Comparison of ENCODE assay signal across 15 mouse cellular contexts in the genomic region with DNA sequence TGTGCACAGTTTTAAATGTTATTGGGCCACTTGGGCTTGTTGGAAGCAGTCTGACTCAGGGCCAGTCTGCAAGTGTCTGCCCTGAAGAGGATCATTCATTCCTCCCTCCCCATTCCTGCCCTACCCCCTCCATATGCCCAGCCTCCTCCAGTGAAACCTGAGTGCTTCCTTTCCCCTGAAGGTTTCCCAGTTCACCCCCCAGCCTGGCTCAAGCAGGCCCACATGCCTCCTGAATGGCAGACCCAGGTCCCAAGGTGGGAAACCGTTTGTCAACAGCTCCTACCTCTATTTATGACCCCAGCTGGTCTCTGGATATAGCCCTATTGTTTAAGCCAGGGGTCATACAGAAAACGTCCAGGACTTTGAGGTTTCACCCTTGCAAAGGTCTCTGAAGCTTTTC.
"Had no signal": no experiment of that assay in that cellular context is flagged by ENCODE, and none has a peak within 500 bp of the region (broad histone marks: within the 10 kb centered on the region; RNA-seq: fewer than 3 reads in every experiment).

No protein-coding gene starts in this region.

- H3K4me2 ChIP-seq: liver, embryonic 11.5 days; liver, embryonic 15.5 days; lung, embryonic 14.5 days; midbrain, embryonic 12.5 days; neural tube, embryonic 15.5 days had no signal

- DNase-seq: kidney, adult 11 months; kidney, adult 9 months; kidney, postnatal 36 days; lung, embryonic 14.5 days; lung, postnatal 10 days; lung, postnatal 4 days; right cerebral cortex, adult 18-20 months; right cerebral cortex, postnatal 25 days; thymus, postnatal 4 days had no signal

- H3K36me3 ChIP-seq: liver, embryonic 15.5 days; midbrain, embryonic 12.5 days; neural tube, embryonic 15.5 days had no signal

- H3K27me3 ChIP-seq: liver, embryonic 15.5 days; midbrain, embryonic 12.5 days; neural tube, embryonic 15.5 days had no signal

- H3K27ac ChIP-seq: kidney, postnatal 0 days; left cerebral cortex, adult 2 months; liver, embryonic 15.5 days; midbrain, embryonic 12.5 days; neural tube, embryonic 15.5 days had no signal

- H3K4me1 ChIP-seq: liver, embryonic 15.5 days; midbrain, embryonic 12.5 days; neural tube, embryonic 15.5 days had no signal

- H3K9ac ChIP-seq: liver, embryonic 15.5 days; lung, embryonic 14.5 days; midbrain, embryonic 12.5 days; neural tube, embryonic 15.5 days had no signal

- H3K9me3 ChIP-seq: liver, embryonic 15.5 days; midbrain, embryonic 12.5 days; neural tube, embryonic 15.5 days had no signal

- H3K4me3 ChIP-seq: left cerebral cortex, adult 2 months; liver, embryonic 15.5 days; midbrain, embryonic 12.5 days; neural tube, embryonic 15.5 days had no signal
